Mouse (Mus musculus): ENCODE results near the gene Loxl1.

GRCm38 (mm10) chr9:58354701-58355100 lies 41.7 kb upstream of the Loxl1 start:
- no peak for TF ChIP-seq POLR2A (IDR thresholded peaks at IDR 0.05; ENCODE audit: insufficient read depth, low read length)
- TF ChIP-seq CTCF (IDR thresholded peaks at IDR 0.05; ENCODE audit: low read depth, low read length), result no peak
